Mouse (Mus musculus) embryonic stem cell, embryonic (primary cell): ENCODE measurements around the gene C2cd4c.

ENCODE experiments used
- CTCF ChIA-PET, 4 experiments: fragments of 300-600 bp in 2 of 4; fragments of 350-600 bp in 2 of 4; sonication (Branson Sonifier 250); formaldehyde crosslinking; loops; one replicate each; lab custom pipeline; 2022; ENCODE audit warnings: inconsistent platforms in 2 of 4; lab: Charles Lee
- POLR2A ChIA-PET, 4 experiments: fragments of 300-600 bp in 2 of 4; fragments of 350-600 bp in 2 of 4; sonication (Branson Sonifier 250); formaldehyde crosslinking; loops; one replicate each; lab custom pipeline; 2022; ENCODE audit warnings: antibody characterized with exemption in 4 of 4, inconsistent platforms in 1 of 4; lab: Charles Lee

C2cd4c gene

DNA sequence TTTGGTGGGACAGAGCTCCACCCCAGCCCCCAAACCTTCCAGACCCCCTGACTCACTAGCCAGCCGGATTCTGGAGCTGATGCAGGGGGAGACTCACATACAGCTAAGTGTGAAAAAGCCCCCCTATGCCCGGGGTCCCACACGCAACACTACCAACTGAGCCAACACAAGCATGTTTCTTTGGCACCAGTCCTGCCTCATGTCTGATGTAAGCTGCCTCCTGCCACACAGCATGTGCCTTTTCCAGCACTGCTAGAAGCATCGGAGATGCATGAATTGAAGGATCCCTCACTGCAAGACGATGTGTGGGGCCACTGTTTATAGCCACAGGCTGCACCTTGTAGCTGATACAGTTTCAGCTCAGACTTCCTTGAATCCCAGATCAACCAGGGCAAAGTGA lies 14.6 kb upstream of the C2cd4c start:
- CTCF ChIA-PET: interaction anchor here in 2 of 4 experiments (0.6 to 2.8 kb wide), 2 partner anchors 33 to 254 kb away, joined by 4 to 12 read pairs; no protein-coding TSS in a partner anchor
- POLR2A ChIA-PET: interaction anchor here in 2 of 4 experiments (0.6 to 1.1 kb wide), 2 partner anchors 14 kb away, joined by 3 read pairs; partner anchors contain the start of gene C2cd4c (in 2 of the 2)

DNA sequence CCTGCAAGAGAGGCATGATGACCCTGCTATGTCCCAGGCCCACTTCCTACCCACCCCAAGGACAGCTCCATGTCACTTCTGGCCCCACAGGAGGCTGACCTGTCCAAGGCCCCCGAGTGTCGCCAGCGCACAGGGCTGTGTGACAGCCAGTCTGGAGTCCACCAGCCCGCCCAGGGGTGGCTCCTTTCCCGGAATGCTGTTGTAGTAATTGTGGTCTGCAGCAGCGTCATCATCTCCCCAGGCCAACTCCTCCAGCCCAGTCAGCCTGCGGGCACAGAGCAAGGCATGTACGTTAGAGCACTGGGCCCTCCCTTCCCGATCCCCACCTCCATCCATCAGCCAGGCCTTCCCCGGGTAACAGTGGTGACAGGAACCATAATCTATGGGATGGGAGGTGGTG lies 12.3 kb upstream of the C2cd4c start:
- POLR2A ChIA-PET: interaction anchor here in 2 of 4 experiments (0.9 to 1.9 kb wide), 3 partner anchors 12 to 20 kb away, joined by 3 to 6 read pairs (median 5); partner anchors contain the start of genes C2cd4c (in 1 of the 2) and Odf3l2 (in 1 of the 2)

DNA sequence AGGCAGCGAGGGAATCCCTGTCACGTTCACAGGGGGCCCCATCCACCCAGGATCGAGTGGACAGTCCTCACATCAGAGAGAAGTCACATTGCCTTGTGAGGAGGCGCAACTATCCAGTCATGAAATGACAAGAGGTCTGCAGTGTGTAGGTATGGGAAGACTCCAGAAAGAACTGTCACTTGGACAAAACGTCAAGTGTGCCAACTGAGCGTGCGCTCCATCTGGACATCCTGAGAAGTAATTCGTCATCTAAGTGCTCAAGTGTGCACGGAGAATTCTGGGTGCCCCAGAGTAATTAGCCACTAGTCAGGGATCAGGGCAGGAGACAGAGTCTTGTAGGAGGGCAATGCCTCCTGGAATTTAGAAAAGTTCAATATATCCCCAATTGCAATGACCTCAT lies 11.6 kb upstream of the C2cd4c start:
- CTCF ChIA-PET: interaction anchor here in 1 of 4 experiments (1.1 kb wide), 1 partner anchor 24 kb away, joined by 5 read pairs; no protein-coding TSS in a partner anchor
- POLR2A ChIA-PET: interaction anchor here in 2 of 4 experiments (0.8 to 1.9 kb wide), 3 partner anchors 8 to 21 kb away, joined by 3 to 6 read pairs (median 5); partner anchors contain the start of genes C2cd4c (in 1 of the 2) and Odf3l2 (in 1 of the 2)

More for the DNA sequence above, 12.3 kb upstream of the C2cd4c start:
- CTCF ChIA-PET: interaction anchor here in 2 of 4 experiments (1.7 to 2.8 kb wide), 2 partner anchors 31 kb away, joined by 4 to 12 read pairs; no protein-coding TSS in a partner anchor

DNA sequence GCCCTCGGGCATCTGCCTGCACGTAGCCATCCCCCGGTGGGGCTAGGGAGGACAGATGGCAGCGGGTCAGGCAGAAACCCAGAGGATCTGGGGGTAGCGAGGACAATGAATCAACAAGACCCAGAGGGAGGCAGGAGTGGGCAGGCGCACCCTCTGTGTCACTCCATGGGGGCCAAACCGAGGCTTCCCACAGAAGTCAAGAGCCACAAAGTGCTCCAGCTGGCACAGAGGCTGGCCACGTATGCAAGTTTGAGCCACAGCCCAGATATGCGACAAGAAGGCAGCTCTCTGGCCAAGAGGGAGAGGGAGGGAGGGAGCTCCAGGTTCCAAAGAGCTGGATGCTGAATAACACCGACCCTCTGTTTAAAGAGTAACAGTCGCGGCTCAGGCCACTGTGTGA lies 10.1 kb upstream of the C2cd4c start:
- ChIA-PET CTCF (interaction anchor here in 2 of 4 experiments (0.9 to 1.2 kb wide), 3 partner anchors 10 to 29 kb away, joined by 3 to 6 read pairs (median 4); no protein-coding TSS in a partner anchor), POLR2A (interaction anchor here in 2 of 4 experiments (0.6 to 2.5 kb wide), 6 partner anchors 10 to 54 kb away, joined by 3 to 11 read pairs (median 4); partner anchors contain the start of gene C2cd4c (in 2 of the 2))

DNA sequence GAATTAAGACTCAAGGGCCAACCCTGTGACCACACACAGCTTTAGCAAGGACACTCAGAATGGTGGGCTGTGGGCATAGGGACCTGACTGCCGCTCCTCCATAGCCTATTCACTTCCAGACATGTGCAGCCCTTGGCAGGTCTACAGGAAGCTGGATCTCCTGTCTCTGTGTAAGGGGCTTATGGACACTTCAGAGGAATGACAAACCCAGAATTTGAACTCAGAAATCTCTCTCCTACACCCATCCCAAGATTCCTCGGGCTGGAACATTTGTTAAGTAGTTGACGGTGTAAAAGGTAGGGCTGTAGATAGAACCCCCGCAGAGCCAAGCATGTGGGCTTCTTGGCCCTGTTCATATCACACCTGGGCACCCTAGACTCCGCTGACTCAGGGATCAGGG lies 2.6 kb upstream of the C2cd4c start:
- POLR2A ChIA-PET: interaction anchor here in 1 of 4 experiments (1.1 kb wide), 1 partner anchor 8 kb away, joined by 3 read pairs; no protein-coding TSS in a partner anchor
- CTCF ChIA-PET: interaction anchor here in 2 of 4 experiments (0.6 to 1.4 kb wide), 3 partner anchors 21 to 67 kb away, joined by 3 to 4 read pairs (median 3); no protein-coding TSS in a partner anchor

DNA sequence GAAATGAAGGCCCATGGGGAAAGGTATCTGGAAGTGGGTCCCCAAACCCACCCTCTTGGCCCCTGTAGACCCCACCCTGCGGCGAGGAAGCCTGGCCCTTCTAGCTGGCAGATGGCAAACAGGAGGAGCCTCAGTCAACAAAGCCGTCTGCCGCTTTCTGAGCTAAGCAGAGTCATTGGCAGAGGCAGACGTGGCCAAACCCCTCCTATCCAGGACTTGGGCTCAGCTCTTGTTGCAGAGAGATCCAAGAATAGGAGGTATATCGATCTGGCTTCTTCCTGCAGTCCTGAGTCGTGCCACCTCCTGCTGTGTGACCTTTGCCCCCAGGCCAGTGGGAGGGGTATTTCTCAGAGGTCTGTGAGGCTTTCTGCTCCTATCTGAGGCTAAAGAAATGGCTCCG lies 2.0 kb upstream of the C2cd4c start:
- POLR2A ChIA-PET: no interaction called here
- CTCF ChIA-PET: interaction anchor here in 2 of 4 experiments (0.6 to 1.4 kb wide), 3 partner anchors 20 to 68 kb away, joined by 3 to 4 read pairs (median 3); no protein-coding TSS in a partner anchor

DNA sequence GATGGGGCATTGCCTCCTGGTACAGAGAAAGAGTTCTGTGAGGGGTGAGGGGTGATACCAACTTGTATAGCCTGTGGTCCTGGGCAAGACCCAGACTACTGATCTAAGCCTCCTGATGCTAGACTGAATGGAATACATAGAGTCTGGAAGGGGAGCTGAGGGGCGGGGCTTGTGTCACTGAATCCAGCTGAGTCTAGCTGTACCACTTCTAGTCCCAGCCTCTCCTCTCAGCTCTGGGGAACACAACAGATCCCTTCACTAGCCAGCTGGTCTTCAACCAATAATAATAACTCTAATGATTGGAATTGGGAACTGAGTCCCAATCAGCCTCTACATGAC lies 449 bp upstream of the C2cd4c start:
- POLR2A ChIA-PET: interaction anchor here in 3 of 4 experiments (0.6 to 2.3 kb wide), 54 partner anchors 9 to 1604 kb away, joined by 3 to 14 read pairs (median 4); partner anchors contain the start of genes Cdc34 (in 3 of the 3), Madcam1 (in 2 of the 3), Pdxk (in 2 of the 3) and Bsg (in 1 of the 3)
- CTCF ChIA-PET: interaction anchor here in 3 of 4 experiments (0.6 to 1.7 kb wide), 29 partner anchors 9 to 198 kb away, joined by 3 to 25 read pairs (median 4); partner anchors contain the start of genes Madcam1 (in 2 of the 3), Bsg (in 1 of the 3) and Mier2 (in 1 of the 3)

DNA sequence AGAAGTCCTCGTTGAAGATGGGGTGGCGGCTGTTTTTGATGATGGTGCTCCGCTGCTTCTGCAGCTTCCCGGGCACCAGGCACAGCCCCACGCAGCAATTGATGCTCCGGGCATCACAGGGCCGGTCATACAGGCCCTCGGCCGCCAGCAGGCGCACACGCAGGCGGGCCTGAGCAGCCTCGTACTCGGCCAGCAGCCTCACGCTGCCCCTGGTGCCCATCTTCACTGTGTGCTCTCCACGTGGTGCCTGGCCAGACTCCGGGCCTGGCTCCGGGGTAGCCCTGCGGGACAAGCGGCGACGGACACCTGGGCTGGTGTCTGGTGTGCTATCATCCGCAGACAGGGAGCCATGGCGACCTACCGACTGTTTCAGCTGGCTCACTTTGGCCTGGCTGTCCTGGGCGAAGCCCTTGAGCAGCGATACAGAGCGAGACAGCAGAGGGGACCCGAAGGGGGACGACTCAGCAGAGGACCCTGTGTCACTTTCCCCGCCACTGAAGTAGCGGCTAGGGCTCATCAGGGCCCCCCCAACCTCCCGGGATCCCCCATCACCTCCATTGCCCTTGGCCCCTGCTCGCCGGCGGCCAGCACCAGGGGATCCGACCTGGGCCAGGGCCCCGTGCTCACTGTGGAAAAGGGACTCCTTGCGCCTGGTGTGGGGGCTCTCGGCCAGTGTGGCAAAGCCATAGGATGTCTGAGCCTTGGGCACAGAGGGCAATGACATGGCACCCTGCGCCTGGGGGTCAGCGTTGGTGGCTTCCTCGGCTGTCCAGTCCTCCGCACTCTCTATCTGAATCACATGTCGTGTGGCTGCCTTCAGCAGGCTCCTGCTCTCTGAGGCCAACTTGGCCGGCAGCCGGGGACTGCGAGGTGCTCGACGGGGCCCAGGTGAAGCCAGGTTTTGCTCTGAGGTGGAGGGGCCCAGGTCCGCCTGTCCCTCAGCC lies 1.4 kb downstream of the C2cd4c start:
- POLR2A ChIA-PET: interaction anchor here in 3 of 4 experiments (0.6 to 2.0 kb wide), 14 partner anchors 9 to 168 kb away, joined by 3 to 14 read pairs (median 4); partner anchors contain the start of genes Cdc34 (in 1 of the 3) and Gzmm (in 1 of the 3)

DNA sequence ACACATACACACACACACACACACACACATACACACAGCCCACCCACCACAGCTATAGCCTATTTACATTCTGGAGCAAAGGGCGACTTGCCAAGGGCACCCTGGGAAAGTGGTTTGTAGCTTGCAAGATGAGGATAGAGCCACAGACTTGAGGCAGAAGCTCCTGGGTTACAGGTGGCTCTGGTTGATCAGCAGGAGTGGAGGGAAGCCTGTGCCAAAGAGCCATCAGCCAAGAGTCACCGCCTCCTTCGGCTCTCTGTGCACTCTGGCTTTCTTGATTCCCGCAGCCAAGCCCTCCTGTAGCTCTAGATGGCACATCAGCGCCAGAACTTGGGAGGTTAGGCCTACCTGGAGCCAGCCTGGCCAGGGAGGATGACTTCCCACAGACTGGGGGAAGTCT lies 2.5 kb downstream of the C2cd4c start:
- ChIA-PET POLR2A (interaction anchor here in 2 of 4 experiments (0.7 to 2.0 kb wide), 10 partner anchors 8 to 244 kb away, joined by 3 to 6 read pairs (median 4); partner anchors contain the start of gene Gzmm (in 1 of the 2)), CTCF (interaction anchor here in 3 of 4 experiments (0.5 to 1.7 kb wide), 5 partner anchors 16 to 169 kb away, joined by 3 to 18 read pairs (median 4); partner anchors contain the start of genes Bsg (in 1 of the 3) and Odf3l2 (in 1 of the 3))

More for the DNA sequence above, 1.4 kb downstream of the C2cd4c start:
- CTCF ChIA-PET: interaction anchor here in 2 of 4 experiments (0.6 to 1.7 kb wide), 6 partner anchors 17 to 223 kb away, joined by 3 to 18 read pairs (median 4); no protein-coding TSS in a partner anchor

DNA sequence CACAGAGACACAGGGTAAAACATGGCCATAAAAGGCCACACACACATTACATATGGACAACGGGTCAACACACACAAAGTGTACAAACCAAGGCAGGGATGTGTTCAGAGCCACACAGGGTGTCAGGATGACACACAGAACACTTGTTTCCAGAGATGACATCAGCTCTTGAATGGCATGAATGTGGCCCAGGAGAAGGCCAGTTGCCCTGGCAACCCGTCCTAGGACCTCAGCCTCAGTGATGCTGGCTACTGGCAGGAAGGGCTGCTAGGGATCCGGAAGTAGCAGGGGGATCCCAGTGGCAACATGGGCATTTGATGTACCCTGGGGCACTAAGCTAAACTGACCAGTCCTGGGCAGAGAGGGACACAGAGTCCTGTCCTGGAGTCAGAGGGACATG lies 4.5 kb downstream of the C2cd4c start:
- CTCF ChIA-PET: interaction anchor here in 1 of 4 experiments (0.6 kb wide), 1 partner anchor 49 kb away, joined by 6 read pairs; no protein-coding TSS in a partner anchor
- POLR2A ChIA-PET: interaction anchor here in 3 of 4 experiments (0.6 to 1.7 kb wide), 6 partner anchors 13 to 1346 kb away, joined by 3 to 5 read pairs (median 3); no protein-coding TSS in a partner anchor

DNA sequence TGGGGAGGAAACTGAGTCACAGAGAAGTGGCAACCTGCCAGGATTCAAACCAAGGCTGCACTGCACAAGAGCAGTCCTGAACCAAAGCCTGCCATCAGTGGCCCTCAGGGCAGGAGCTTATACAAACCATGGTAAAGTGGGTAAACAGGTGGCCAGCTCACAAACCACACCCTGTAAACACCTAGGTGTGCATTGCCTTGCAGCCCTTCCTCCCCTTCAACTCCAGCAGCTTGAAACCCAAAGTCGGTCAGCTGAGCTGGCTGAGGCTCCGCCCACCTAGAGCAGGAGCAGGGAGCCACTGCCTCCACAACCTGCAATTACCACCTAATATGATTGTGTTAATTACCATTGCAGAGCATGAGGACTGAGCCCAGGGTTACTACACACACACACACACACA lies 5.9 kb downstream of the C2cd4c start:
- ChIA-PET CTCF (interaction anchor here in 3 of 4 experiments (0.6 to 2.0 kb wide), 7 partner anchors 11 to 204 kb away, joined by 3 to 11 read pairs (median 3); partner anchors contain the start of gene Madcam1 (in 1 of the 3)), POLR2A (interaction anchor here in 3 of 4 experiments (0.6 to 1.7 kb wide), 5 partner anchors 9 to 74 kb away, joined by 3 to 4 read pairs (median 3); partner anchors contain the start of gene Cdc34 (in 1 of the 3))

DNA sequence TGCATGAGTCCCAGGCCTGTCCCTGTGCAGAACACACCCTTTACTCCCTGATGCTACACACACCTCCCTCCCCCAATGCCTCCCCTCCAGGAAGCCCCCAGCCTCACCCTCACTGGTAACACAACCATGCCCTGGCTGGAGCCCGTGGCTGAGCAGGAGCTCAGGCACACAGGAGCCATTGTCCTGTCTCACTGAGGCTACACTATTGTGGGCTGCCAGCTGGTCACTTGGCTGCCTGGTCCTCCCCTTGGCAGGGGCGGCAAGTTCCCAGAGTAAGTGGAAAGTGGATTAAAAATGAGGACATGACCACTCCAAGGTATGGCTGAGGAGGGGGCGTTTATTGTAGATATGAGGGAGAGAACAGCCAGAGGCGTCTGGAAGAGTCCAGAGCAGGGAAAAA lies 7.3 kb downstream of the C2cd4c start:
- ChIA-PET CTCF (no interaction called here), POLR2A (interaction anchor here in 1 of 4 experiments (0.6 kb wide), 1 partner anchor 561 kb away, joined by 6 read pairs; no protein-coding TSS in a partner anchor)

DNA sequence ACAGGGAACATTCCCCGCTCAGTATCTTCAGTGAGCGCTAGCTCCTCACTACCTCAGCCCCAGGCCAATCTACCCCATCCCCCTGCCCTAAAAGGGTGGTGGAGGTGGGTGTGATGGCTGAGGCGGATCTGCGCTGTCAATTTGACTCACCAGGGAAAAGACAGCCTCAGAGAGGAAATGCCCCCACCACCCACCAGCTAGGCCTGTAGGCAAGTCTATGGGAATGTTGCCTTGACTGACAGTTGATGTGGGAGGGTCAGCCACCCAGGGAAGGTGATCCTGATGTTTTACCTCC lies 15.9 kb downstream of the C2cd4c start:
- CTCF ChIA-PET: interaction anchor here in 3 of 4 experiments (1.0 to 4.3 kb wide), 6 partner anchors 10 to 67 kb away, joined by 3 to 135 read pairs (median 27); partner anchors contain the start of genes Madcam1 (in 2 of the 3), Odf3l2 (in 2 of the 3) and C2cd4c (in 1 of the 3)
- POLR2A ChIA-PET: interaction anchor here in 2 of 4 experiments (0.9 to 3.0 kb wide), 3 partner anchors 14 to 54 kb away, joined by 4 to 12 read pairs (median 6); no protein-coding TSS in a partner anchor

DNA sequence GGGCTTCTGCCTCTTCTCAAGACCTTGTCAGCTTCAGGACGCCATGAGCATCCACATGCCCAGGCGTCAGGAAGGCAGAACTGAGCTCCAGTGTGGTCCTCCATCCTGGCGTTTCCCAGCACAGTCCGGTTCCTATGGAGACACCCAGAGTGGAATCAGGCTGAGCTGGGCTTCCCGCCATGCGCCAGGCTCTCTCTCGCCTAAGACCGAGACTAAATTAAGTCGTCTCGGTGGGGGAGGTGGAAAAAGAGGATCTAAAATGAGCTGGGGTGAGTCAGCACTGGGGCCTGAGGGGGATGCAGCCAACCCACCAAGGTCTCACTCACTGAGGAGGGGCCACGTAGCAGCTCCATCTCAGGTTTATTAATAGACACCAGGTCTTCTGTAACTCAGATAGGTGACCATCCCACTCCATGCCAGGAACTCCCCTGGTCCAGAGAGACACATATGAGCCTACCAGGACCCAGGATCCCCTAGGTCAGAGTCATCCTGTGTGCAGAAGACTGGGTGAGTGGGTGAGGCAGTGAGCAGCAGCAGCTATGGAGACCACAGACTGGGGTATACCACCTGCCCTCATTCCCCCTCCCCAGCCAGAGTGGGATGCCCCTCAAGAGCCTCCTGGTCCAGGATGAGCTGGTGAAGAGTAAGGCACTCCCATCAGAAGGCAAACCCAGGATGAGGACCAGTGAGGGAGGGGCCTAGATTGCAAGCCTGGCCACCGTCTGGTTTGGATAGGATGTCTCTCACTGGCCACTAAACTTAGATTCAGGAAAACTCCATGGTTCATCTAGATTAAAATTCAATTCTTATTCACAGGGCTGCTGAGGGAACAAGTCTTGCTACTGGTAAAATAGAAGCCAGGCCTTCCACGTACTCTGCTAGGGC lies 16.5 kb downstream of the C2cd4c start:
- CTCF ChIA-PET: interaction anchor here (0.6 to 4.3 kb wide), 13 partner anchors 11 to 183 kb away, joined by 3 to 135 read pairs (median 4); partner anchors contain the start of genes Madcam1 (in 2 of the 4), Odf3l2 (in 2 of the 4), C2cd4c (in 1 of the 4) and Mier2 (in 1 of the 4)
- POLR2A ChIA-PET: interaction anchor here in 3 of 4 experiments (0.6 to 3.0 kb wide), 9 partner anchors 12 to 571 kb away, joined by 3 to 12 read pairs (median 5); partner anchors contain the start of genes C2cd4c (in 1 of the 3) and Odf3l2 (in 1 of the 3)

DNA sequence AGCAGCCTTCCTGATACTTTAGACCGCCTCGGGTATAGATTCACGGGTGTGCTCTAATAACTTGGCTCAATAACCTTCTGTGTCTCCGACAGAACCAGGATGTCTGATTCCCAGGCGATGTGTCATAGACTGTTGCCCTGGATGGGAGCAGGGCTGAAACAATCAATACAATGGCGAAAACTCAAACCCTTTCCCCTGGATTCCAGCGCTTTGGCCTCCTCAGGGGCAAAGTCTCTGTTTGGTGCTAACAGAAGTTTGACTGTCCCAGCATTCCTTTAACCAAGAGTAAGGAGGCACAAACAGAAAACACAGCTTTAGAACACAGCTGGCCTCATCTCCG lies 18.3 kb downstream of the C2cd4c start:
- ChIA-PET CTCF (interaction anchor here (0.5 to 4.3 kb wide), 67 partner anchors 9 to 1131 kb away, joined by 3 to 135 read pairs (median 6); partner anchors contain the start of genes Odf3l2 (in 3 of the 4), C2cd4c (in 2 of the 4), Madcam1 (in 2 of the 4) and Tpgs1 (in 2 of the 4)), POLR2A (interaction anchor here (0.6 to 3.0 kb wide), 27 partner anchors 11 to 1586 kb away, joined by 3 to 14 read pairs (median 4); partner anchors contain the start of genes C2cd4c (in 2 of the 4), Odf3l2 (in 2 of the 4), Bsg (in 1 of the 4) and Madcam1 (in 1 of the 4))
